In the genomic region with DNA sequence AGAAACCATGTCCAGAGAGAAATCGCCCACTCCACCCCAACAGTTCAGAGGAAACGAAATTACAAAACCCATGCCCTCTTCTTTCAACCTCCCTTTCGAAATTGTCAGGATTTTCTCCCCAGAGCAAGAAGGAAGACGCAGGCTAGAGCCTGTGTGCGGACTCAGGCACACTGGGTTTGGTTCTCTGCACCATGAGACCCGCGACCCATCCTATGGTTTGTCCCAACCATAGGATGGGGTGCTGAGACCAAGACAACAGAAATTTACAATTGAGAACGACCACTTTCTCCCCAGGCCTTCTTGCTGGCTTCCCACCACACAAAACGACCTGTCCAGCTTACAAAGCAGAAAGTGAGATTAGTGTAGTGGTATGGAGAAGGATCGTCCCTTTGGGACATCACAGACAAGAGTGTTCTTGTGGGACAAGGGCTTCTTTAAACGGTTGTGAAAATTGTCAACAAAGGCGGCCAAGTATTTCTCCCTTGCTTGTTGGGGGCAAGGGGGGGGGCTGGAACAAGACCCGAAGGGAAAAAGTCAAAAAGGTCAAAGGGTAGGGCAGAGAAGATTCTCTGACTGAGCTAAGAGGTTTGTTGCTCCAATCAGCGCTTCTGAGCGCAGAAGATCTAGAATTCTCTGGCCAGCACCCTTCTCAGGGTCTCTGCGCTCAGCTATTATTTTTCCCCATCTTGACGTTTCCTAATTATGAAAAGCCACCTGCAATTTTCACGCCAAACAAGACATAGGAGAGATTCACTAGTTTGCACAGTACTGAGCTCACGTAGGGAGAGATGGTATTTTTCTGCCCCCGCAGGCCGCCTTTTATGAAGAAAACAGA, we compare ENCODE assay signal across 17 mouse cellular contexts. TPM values are rescaled to one million over a fixed set of nuclear protein-coding genes. Genes with fewer than 3 reads are reported as not detected.
DNase-seq lines count a peak whose midpoint lies in the region; ATAC-seq and TF ChIP-seq lines count a peak whose summit lies in the region.
"Had no signal": no experiment of that assay in that cellular context is flagged by ENCODE, and none has a peak within 500 bp of the region (broad histone marks: within the 10 kb centered on the region; RNA-seq: fewer than 3 reads in every experiment).

No protein-coding gene starts in this region.

- no peaks in the 10 kb centered on the region for H3K36me3 ChIP-seq in forebrain, embryonic 11.5 days (ENCODE audit: control insufficient read depth, insufficient read depth, low read length)
- no peaks in the 10 kb centered on the region for H3K36me3 ChIP-seq in forebrain, embryonic 15.5 days
- H3K36me3 ChIP-seq in neural tube, embryonic 15.5 days = no peaks in the 10 kb centered on the region
- H3K36me3 ChIP-seq in hindbrain, postnatal 0 days (ENCODE audit: insufficient read depth, low read length) = no peaks in the 10 kb centered on the region
- H3K36me3 ChIP-seq in liver, embryonic 12.5 days = no peaks in the 10 kb centered on the region
- H3K36me3 ChIP-seq: neural tube, embryonic 12.5 days; stomach, embryonic 15.5 days had no signal

- no peak for TF ChIP-seq CTCF in hindbrain, postnatal 0 days (IDR thresholded peaks at IDR 0.05; ENCODE audit: low read depth)

- peak overlapping the region; percentile 19; the same call in 1 of the 2 replicates for H3K4me2 ChIP-seq in forebrain, embryonic 11.5 days (ENCODE audit: low read depth, low read length, severe bottlenecking)
- H3K4me2 ChIP-seq in forebrain, embryonic 15.5 days (replicated peaks) = no peak overlapping the region
- H3K4me2 ChIP-seq in neural tube, embryonic 15.5 days = no peak overlapping the region
- H3K4me2 ChIP-seq in hindbrain, postnatal 0 days (ENCODE audit: low read depth, low read length) = peak overlapping the region; percentile 27
- H3K4me2 ChIP-seq in liver, embryonic 12.5 days = no peak overlapping the region

- H3K27ac ChIP-seq in forebrain, embryonic 11.5 days (ENCODE audit: low read depth, low read length) = no peak overlapping the region
- no peak overlapping the region for H3K27ac ChIP-seq in forebrain, embryonic 15.5 days (replicated peaks)
- no peak overlapping the region for H3K27ac ChIP-seq in neural tube, embryonic 15.5 days (replicated peaks)
- no peak overlapping the region for H3K27ac ChIP-seq in hindbrain, postnatal 0 days
- no peak overlapping the region for H3K27ac ChIP-seq in liver, embryonic 12.5 days
- H3K27ac ChIP-seq: neural tube, embryonic 12.5 days; stomach, embryonic 15.5 days had no signal

- WGBS in forebrain, embryonic 11.5 days = 2% methylated on average over 21 of the region's 21 CpGs
- WGBS in forebrain, embryonic 15.5 days = 3% methylated on average over 21 of the region's 21 CpGs
- WGBS in neural tube, embryonic 15.5 days = 3% methylated on average over 21 of the region's 21 CpGs
- WGBS in hindbrain, postnatal 0 days = 6% methylated on average over 21 of the region's 21 CpGs
- WGBS in liver, embryonic 12.5 days (ENCODE audit: insufficient replicate concordance) = 4% methylated on average over 21 of the region's 21 CpGs

- DNase-seq in forebrain, embryonic 11.5 days (ENCODE audit: low spot score) = peak; percentile 57
- DNase-seq in neural tube, embryonic 10.5 days (ENCODE audit: extremely low spot score, low spot score) = peak; percentile 60
- DNase-seq in hindbrain, postnatal 0 days (ENCODE audit: low spot score) = no peak
- DNase-seq in layer of hippocampus, adult 18-20 months (ENCODE audit: low spot score in 2 of 2) = no peak
- DNase-seq in right cerebral cortex, postnatal 36 days (ENCODE audit: low spot score in 2 of 2) = no peak
- DNase-seq: adrenal gland, adult 8-10 months; kidney, adult 11 months; kidney, postnatal 36 days; layer of hippocampus, postnatal 36 days; thymus, postnatal 4 days had no signal

- no peaks in the 10 kb centered on the region; the same call in 1 of the 2 replicates for H3K9me3 ChIP-seq in forebrain, embryonic 11.5 days (ENCODE audit: control insufficient read depth, low read length)
- no peaks in the 10 kb centered on the region for H3K9me3 ChIP-seq in forebrain, embryonic 15.5 days
- no peaks in the 10 kb centered on the region for H3K9me3 ChIP-seq in neural tube, embryonic 15.5 days (replicated peaks)
- no peaks in the 10 kb centered on the region for H3K9me3 ChIP-seq in hindbrain, postnatal 0 days (ENCODE audit: low read length)
- no peaks in the 10 kb centered on the region for H3K9me3 ChIP-seq in liver, embryonic 12.5 days (replicated peaks)
- H3K9me3 ChIP-seq: neural tube, embryonic 12.5 days; stomach, embryonic 15.5 days had no signal

- no peak overlapping the region for H3K9ac ChIP-seq in forebrain, embryonic 11.5 days (ENCODE audit: low read length)
- no peak overlapping the region for H3K9ac ChIP-seq in forebrain, embryonic 15.5 days (replicated peaks)
- H3K9ac ChIP-seq in neural tube, embryonic 15.5 days (replicated peaks) = no peak overlapping the region
- H3K9ac ChIP-seq in hindbrain, postnatal 0 days (replicated peaks; ENCODE audit: low read length) = no peak overlapping the region
- no peak overlapping the region for H3K9ac ChIP-seq in liver, embryonic 12.5 days
- H3K9ac ChIP-seq: neural tube, embryonic 12.5 days; stomach, embryonic 15.5 days had no signal

- peaks cover 83% of the 10 kb centered on the region for H3K27me3 ChIP-seq in forebrain, embryonic 11.5 days (ENCODE audit: control insufficient read depth, insufficient read depth, low read length)
- peaks cover 80% of the 10 kb centered on the region for H3K27me3 ChIP-seq in forebrain, embryonic 15.5 days
- H3K27me3 ChIP-seq in neural tube, embryonic 15.5 days (replicated peaks) = peaks cover 91% of the 10 kb centered on the region
- H3K27me3 ChIP-seq in hindbrain, postnatal 0 days (ENCODE audit: insufficient read depth, low read length) = peaks cover 78% of the 10 kb centered on the region
- peaks cover 99% of the 10 kb centered on the region for H3K27me3 ChIP-seq in liver, embryonic 12.5 days (replicated peaks)

- 0 out of 2 replicates have a peak overlapping the region, but pooled peaks have one; percentile 5 for H3K4me3 ChIP-seq in forebrain, embryonic 11.5 days (ENCODE audit: low read depth, low read length)
- H3K4me3 ChIP-seq in forebrain, embryonic 15.5 days = no peak overlapping the region
- H3K4me3 ChIP-seq in neural tube, embryonic 15.5 days (replicated peaks) = no peak overlapping the region
- H3K4me3 ChIP-seq in hindbrain, postnatal 0 days (ENCODE audit: low read length) = 0 out of 2 replicates have a peak overlapping the region, but pooled peaks have one; percentile 28
- H3K4me3 ChIP-seq in liver, embryonic 12.5 days = no peak overlapping the region

- peaks cover 9% of the 10 kb centered on the region for H3K4me1 ChIP-seq in forebrain, embryonic 11.5 days (replicated peaks; ENCODE audit: control insufficient read depth, insufficient read depth, low read length)
- H3K4me1 ChIP-seq in forebrain, embryonic 15.5 days = peaks cover 30% of the 10 kb centered on the region
- peaks cover 24% of the 10 kb centered on the region for H3K4me1 ChIP-seq in neural tube, embryonic 15.5 days
- H3K4me1 ChIP-seq in hindbrain, postnatal 0 days (ENCODE audit: insufficient read depth, low read length) = peaks cover 8% of the 10 kb centered on the region; the same call in 1 of the 2 replicates
- no peaks in the 10 kb centered on the region for H3K4me1 ChIP-seq in liver, embryonic 12.5 days

- ATAC-seq in forebrain, embryonic 11.5 days (replicated peaks; ENCODE audit: low FRiP score) = no peak
- no peak for ATAC-seq in forebrain, embryonic 15.5 days (replicated peaks)
- no peak for ATAC-seq in neural tube, embryonic 15.5 days (ENCODE audit: low FRiP score)
- ATAC-seq in hindbrain, postnatal 0 days = no peak
- no peak for ATAC-seq in liver, embryonic 12.5 days

RNA-seq across cellular contexts. Expression of gene Lmx1a, which starts 1.9 kb away (rescaled TPM):
- polyA plus RNA-seq in forebrain, embryonic 11.5 days (2014; fragmentation: Nextera tagmentation; extraction: Ambion mirVana) = 7.1 and 8.4 TPM in 2 replicates
- 2.6 and 3.7 TPM in 2 replicates for polyA plus RNA-seq in forebrain, embryonic 15.5 days (2015; fragmentation: Nextera tagmentation; extraction: Ambion mirVana)
- 0.43 and 0.68 TPM in 2 replicates for polyA plus RNA-seq in neural tube, embryonic 15.5 days (2015; fragmentation: Nextera tagmentation; extraction: Ambion mirVana)
- 7.8 and 12.5 TPM in 2 replicates for total RNA-seq in hindbrain, postnatal 0 days (2014; rRNA removed)
- 4.9 and 5.7 TPM in 2 replicates for polyA plus RNA-seq in hindbrain, postnatal 0 days (2015; fragmentation: Nextera tagmentation; extraction: Ambion mirVana)
- total RNA-seq in layer of hippocampus, adult 18-20 months (2021) = under 1 TPM in 1 of 2 experiments, not detected in 1; 0.10 TPM
- 1.2 and 1.6 TPM in 2 replicates for polyA plus RNA-seq in liver, embryonic 12.5 days (2016; fragmentation: Nextera tagmentation; extraction: Ambion mirVana)
- total RNA-seq: granulocyte monocyte progenitor cell, adult 5-6 weeks had no signal
- polyA plus RNA-seq: heart, postnatal 0 days had no signal

Comparison
In these comparisons a context has a peak if more than half of its experiments do, and no peak if none do; other contexts are left out.
1. H3K4me2 ChIP-seq: peak in forebrain, embryonic 11.5 days (single experiment) and hindbrain, postnatal 0 days (single experiment); none in forebrain, embryonic 15.5 days (single experiment), neural tube, embryonic 15.5 days (single experiment) and liver, embryonic 12.5 days (single experiment).
2. H3K4me3 ChIP-seq: peak in forebrain, embryonic 11.5 days (single experiment) and hindbrain, postnatal 0 days (single experiment); none in forebrain, embryonic 15.5 days (single experiment), neural tube, embryonic 15.5 days (single experiment) and liver, embryonic 12.5 days (single experiment).
3. DNase-seq: peak in forebrain, embryonic 11.5 days (single experiment) and neural tube, embryonic 10.5 days (single experiment); none in hindbrain, postnatal 0 days (single experiment), layer of hippocampus, adult 18-20 months (0 of 2) and right cerebral cortex, postnatal 36 days (0 of 2).